Mouse (Mus musculus): ENCODE data around the gene Mios. TPM values are rescaled to one million over a fixed set of nuclear protein-coding genes. Genes with fewer than 3 reads are reported as not detected.

Mios gene
- polyA plus RNA-seq, 1 experiment from 2014 or later = 23.9 TPM

GRCm38 (mm10) chr6:8210661-8211060 lies 1.6 kb downstream of the Mios start:
- Histone ChIP-seq H3K27me3 (no peaks in the 10 kb centered on the region), H3K9me3 (no peaks in the 10 kb centered on the region), H3K27ac (no peak overlapping the region), H3K9ac (no peak overlapping the region), H3K4me1 (0 out of 2 replicates have a peak, but pooled peaks cover 3% of the 10 kb centered on the region), H3K4me2 (no peak overlapping the region; the same call in 1 of the 2 replicates), H3K36me3 (peaks cover 14% of the 10 kb centered on the region), H3K4me3 (no peak overlapping the region)
- 90% methylated on average over 3 of the region's 3 CpGs for WGBS
- no peak for ATAC-seq (ENCODE audit: insufficient number of reproducible peaks, low FRiP score, low TSS enrichment, low read depth)

GRCm38 (mm10) chr6:8227035-8227434 lies 18.0 kb downstream of the Mios start:
- no peak overlapping the region for H3K4me3 ChIP-seq
- no peak overlapping the region for H3K4me2 ChIP-seq
- 80% methylated on average over 3 of the region's 3 CpGs for WGBS
- no peaks in the 10 kb centered on the region for H3K4me1 ChIP-seq
- ATAC-seq (ENCODE audit: insufficient number of reproducible peaks, low FRiP score, low TSS enrichment, low read depth) = no peak
- H3K36me3 ChIP-seq = peaks cover 32% of the 10 kb centered on the region
- no peaks in the 10 kb centered on the region for H3K9me3 ChIP-seq
- H3K9ac ChIP-seq = no peak overlapping the region
- H3K27me3 ChIP-seq = no peaks in the 10 kb centered on the region
- H3K27ac ChIP-seq = no peak overlapping the region

- ATAC-seq (ENCODE audit: insufficient number of reproducible peaks, low FRiP score, low TSS enrichment, low read depth) = no peak
- H3K27ac ChIP-seq = no peak overlapping the region
- 88% methylated on average over 3 of the region's 3 CpGs for WGBS
- H3K27me3 ChIP-seq = no peaks in the 10 kb centered on the region
- no peaks in the 10 kb centered on the region for H3K4me1 ChIP-seq
- H3K4me2 ChIP-seq = no peak overlapping the region
- H3K9me3 ChIP-seq = no peaks in the 10 kb centered on the region
- no peak overlapping the region for H3K4me3 ChIP-seq
- peaks cover 39% of the 10 kb centered on the region for H3K36me3 ChIP-seq
- H3K9ac ChIP-seq = no peak overlapping the region
Observed at GRCm38 (mm10) chr6:8228596-8228995, 19.6 kb downstream of the Mios start.

DNA sequence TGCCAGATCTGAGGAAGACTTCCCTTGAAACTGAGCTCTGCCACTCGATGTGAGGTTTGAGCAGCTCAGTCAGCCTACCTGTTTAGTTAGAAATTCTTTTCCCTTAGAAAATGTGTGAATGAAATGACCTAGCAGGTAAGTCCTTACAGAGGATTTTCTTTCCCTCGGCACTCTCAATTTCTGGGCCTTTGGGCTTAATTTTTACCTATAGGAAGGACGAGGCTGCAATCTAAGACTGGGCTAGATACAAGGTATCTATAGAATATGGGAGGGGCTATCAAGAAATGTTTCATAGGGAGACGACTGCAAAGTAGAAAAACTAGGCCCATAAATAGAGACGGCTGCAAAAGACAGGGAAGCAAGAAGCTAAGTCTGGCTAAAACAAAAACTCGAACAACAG lies 49.3 kb downstream of the Mios start:
- H3K4me3 ChIP-seq = peak overlapping the region; percentile 96
- no peaks in the 10 kb centered on the region for H3K36me3 ChIP-seq
- no peaks in the 10 kb centered on the region for H3K27me3 ChIP-seq
- no peaks in the 10 kb centered on the region for H3K9me3 ChIP-seq
- whole genome bisulfite sequencing = 6% methylated on average over 6 of the region's 6 CpGs
- ATAC-seq (ENCODE audit: insufficient number of reproducible peaks, low FRiP score, low TSS enrichment, low read depth) = no peak
- H3K9ac ChIP-seq = peak overlapping the region; percentile 64
- peaks cover 7% of the 10 kb centered on the region for H3K4me1 ChIP-seq
- peak overlapping the region; percentile 59 for H3K4me2 ChIP-seq
- H3K27ac ChIP-seq = peak overlapping the region; percentile 89

GRCm38 (mm10) chr6:8259004-8259666 lies 50.1 kb downstream of the Mios start, which contains the start of the genes Rpa3, Umad1 and Gm45062:
TSS of gene Rpa3 (minus strand) at chr6:8259173.
TSS of gene Umad1 (plus strand) at chr6:8259288.
TSS of gene Gm45062 (plus strand) at chr6:8259450.
- Histone ChIP-seq H3K27ac (peak within 1 kb of the TSS; percentile 89), H3K4me2 (peak within 1 kb of the TSS; percentile 81), H3K27me3 (no peaks in the 10 kb centered on the region), H3K4me3 (peak within 1 kb of the TSS; percentile 96), H3K9ac (peak within 1 kb of the TSS; percentile 65), H3K9me3 (no peaks in the 10 kb centered on the region), H3K4me1 (peaks cover 7% of the 10 kb centered on the region), H3K36me3 (no peaks in the 10 kb centered on the region)
- WGBS = under 1% methylated on average over 64 of the region's 64 CpGs
- ATAC-seq (ENCODE audit: insufficient number of reproducible peaks, low FRiP score, low TSS enrichment, low read depth) = peak; percentile 100

- Histone ChIP-seq H3K9me3 (no peaks in the 10 kb centered on the region), H3K27me3 (no peaks in the 10 kb centered on the region), H3K9ac (peak overlapping the region; percentile 65), H3K4me1 (peaks cover 7% of the 10 kb centered on the region), H3K36me3 (no peaks in the 10 kb centered on the region), H3K4me3 (peak overlapping the region; percentile 96), H3K27ac (peak overlapping the region; percentile 85), H3K4me2 (peak overlapping the region; percentile 81)
- WGBS = under 1% methylated on average over 8 of the region's 8 CpGs
- no peak for ATAC-seq (ENCODE audit: insufficient number of reproducible peaks, low FRiP score, low TSS enrichment, low read depth)
Observed at GRCm38 (mm10) chr6:8259667-8260044, 50.6 kb downstream of the Mios start.

DNA sequence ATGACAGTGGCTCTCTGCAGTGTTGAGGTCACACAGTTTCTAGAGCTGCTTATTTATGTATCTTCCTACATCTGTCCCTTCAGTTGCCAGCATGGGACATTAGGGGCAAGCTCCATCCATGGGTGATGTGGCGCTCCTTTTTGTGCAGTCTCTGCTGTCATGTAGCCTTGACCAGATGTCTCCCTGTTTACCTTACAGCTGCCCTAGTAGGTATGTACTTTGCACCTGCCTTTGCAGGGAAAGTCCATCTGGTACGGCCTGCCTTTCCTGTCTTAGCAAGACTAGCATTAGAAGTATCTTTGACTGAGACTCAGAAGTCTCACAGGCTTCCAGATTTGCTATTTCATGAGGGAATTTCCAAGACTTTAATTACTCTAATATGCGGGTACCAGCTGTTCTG lies 62.0 kb downstream of the Mios start:
- H3K4me2 ChIP-seq = no peak overlapping the region
- H3K36me3 ChIP-seq = 0 out of 2 replicates have a peak, but pooled peaks cover 9% of the 10 kb centered on the region
- WGBS = 81% methylated on average over 3 of the region's 3 CpGs
- no peak overlapping the region for H3K9ac ChIP-seq
- no peaks in the 10 kb centered on the region for H3K27me3 ChIP-seq
- H3K4me3 ChIP-seq = no peak overlapping the region
- H3K27ac ChIP-seq = no peak overlapping the region
- H3K4me1 ChIP-seq = no peaks in the 10 kb centered on the region
- no peaks in the 10 kb centered on the region for H3K9me3 ChIP-seq
- no peak for ATAC-seq (ENCODE audit: insufficient number of reproducible peaks, low FRiP score, low TSS enrichment, low read depth)

- Histone ChIP-seq H3K27me3 (no peaks in the 10 kb centered on the region), H3K4me2 (no peak overlapping the region), H3K36me3 (0 out of 2 replicates have a peak, but pooled peaks cover 9% of the 10 kb centered on the region), H3K4me3 (no peak overlapping the region), H3K27ac (no peak overlapping the region), H3K9me3 (no peaks in the 10 kb centered on the region), H3K4me1 (no peaks in the 10 kb centered on the region), H3K9ac (no peak overlapping the region)
- WGBS = 30% methylated on average over 6 of the region's 6 CpGs
- ATAC-seq (ENCODE audit: insufficient number of reproducible peaks, low FRiP score, low TSS enrichment, low read depth) = no peak
Observed at GRCm38 (mm10) chr6:8274387-8275054, 65.5 kb downstream of the Mios start.

DNA sequence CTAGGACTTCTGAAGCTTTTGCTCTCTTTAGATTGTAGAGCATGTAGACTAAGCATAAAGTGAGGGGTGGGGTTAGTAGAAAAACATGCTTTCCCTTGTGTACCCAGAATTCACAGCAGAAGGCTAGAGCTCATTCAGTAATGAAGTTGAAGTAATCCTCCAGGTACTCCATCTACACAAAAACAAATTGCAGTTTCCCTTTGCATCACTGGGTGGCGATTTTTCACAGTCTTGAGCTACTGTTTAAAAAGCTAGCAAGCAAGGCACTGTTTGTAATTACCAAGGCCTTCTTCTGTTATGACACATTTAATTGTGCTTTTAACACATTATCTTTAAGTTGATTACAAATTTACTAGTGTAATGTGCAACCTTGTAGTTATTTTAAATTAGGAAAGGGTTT lies 66.1 kb downstream of the Mios start:
- ATAC-seq (ENCODE audit: insufficient number of reproducible peaks, low FRiP score, low TSS enrichment, low read depth) = no peak
- WGBS = 14% methylated on average over 1 of the region's 1 CpGs
- H3K36me3 ChIP-seq = 0 out of 2 replicates have a peak, but pooled peaks cover 9% of the 10 kb centered on the region

GRCm38 (mm10) chr6:8276431-8276830 lies 67.4 kb downstream of the Mios start:
- WGBS = 75% methylated on average over 4 of the region's 4 CpGs
- no peaks in the 10 kb centered on the region for H3K9me3 ChIP-seq
- no peaks in the 10 kb centered on the region for H3K4me1 ChIP-seq
- ATAC-seq (ENCODE audit: insufficient number of reproducible peaks, low FRiP score, low TSS enrichment, low read depth) = no peak
- 0 out of 2 replicates have a peak, but pooled peaks cover 5% of the 10 kb centered on the region for H3K36me3 ChIP-seq
- no peak overlapping the region for H3K4me3 ChIP-seq
- no peak overlapping the region for H3K4me2 ChIP-seq
- no peak overlapping the region for H3K27ac ChIP-seq
- H3K27me3 ChIP-seq = no peaks in the 10 kb centered on the region
- no peak overlapping the region for H3K9ac ChIP-seq

More for the DNA sequence above, 66.1 kb downstream of the Mios start:
- Histone ChIP-seq H3K4me3 (no peak overlapping the region), H3K4me1 (no peaks in the 10 kb centered on the region), H3K4me2 (no peak overlapping the region), H3K27ac (no peak overlapping the region), H3K9ac (no peak overlapping the region), H3K27me3 (no peaks in the 10 kb centered on the region), H3K9me3 (no peaks in the 10 kb centered on the region)

DNA sequence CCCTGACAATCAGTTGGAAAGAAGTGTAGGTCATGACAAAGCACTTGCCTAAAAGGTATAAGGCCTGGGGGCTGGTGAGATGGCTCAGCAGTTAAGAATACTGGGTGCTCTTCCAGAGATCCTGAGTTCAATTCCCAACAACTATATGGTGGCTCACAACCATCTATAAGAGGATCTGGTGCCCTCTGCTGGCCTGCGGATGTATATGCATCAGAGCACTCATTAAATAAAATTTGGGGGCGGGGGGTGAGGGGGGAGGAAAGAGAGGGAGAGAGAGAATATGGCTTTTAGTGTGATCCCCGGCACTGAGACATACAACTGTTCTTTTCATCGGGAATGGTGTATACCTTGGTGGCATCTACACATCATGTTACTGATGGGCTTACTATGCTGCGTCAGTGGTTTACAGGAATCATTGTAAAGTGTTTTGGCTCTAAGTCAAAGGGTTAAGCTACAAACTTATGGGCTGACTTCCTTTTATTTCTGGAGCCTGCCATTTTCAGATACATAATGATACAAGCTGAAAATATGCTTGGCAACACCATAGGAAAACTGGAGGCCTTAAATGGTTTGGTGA lies 69.5 kb downstream of the Mios start:
- 72% methylated on average over 5 of the region's 5 CpGs for WGBS
- H3K4me3 ChIP-seq = no peak overlapping the region
- no peak overlapping the region for H3K4me2 ChIP-seq
- no peaks in the 10 kb centered on the region for H3K36me3 ChIP-seq
- H3K4me1 ChIP-seq = no peaks in the 10 kb centered on the region
- H3K9me3 ChIP-seq = no peaks in the 10 kb centered on the region
- no peak for ATAC-seq (ENCODE audit: insufficient number of reproducible peaks, low FRiP score, low TSS enrichment, low read depth)
- no peak overlapping the region for H3K9ac ChIP-seq
- no peaks in the 10 kb centered on the region for H3K27me3 ChIP-seq
- no peak overlapping the region for H3K27ac ChIP-seq

DNA sequence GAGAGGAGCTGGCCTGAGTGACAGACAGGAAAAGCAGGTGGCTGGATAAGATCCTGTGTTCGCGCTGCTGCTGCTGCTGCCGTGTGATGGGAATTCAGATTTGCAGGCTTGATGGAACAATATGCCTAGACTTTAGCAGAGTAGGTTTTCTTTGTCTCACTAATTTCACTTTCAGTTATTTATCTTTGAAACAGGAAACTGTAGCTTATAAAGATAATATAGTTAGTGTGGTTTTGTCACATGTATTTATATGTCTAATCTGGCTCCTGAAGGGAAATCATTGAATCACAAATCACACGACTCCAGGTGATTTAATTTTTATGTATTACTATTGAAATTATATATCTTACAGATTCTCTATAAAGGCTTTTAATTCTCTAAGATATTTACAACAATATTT lies 74.2 kb downstream of the Mios start:
- Histone ChIP-seq H3K9ac (no peak overlapping the region), H3K36me3 (no peaks in the 10 kb centered on the region), H3K9me3 (no peaks in the 10 kb centered on the region), H3K27ac (no peak overlapping the region), H3K4me2 (no peak overlapping the region), H3K4me3 (no peak overlapping the region), H3K4me1 (no peaks in the 10 kb centered on the region), H3K27me3 (no peaks in the 10 kb centered on the region)
- 86% methylated on average over 4 of the region's 4 CpGs for WGBS
- no peak for ATAC-seq (ENCODE audit: insufficient number of reproducible peaks, low FRiP score, low TSS enrichment, low read depth)

Measured in limb, embryonic 15.5 days (tissue).